Mouse (Mus musculus) forebrain, embryonic 14.5 days (tissue): Measurements from ENCODE around the gene Zcchc4. TPM values are rescaled to one million over a fixed set of nuclear protein-coding genes. Genes with fewer than 3 reads are reported as not detected.

Experiments
- ATAC-seq: fragments of 200-750 bp; cut with Nextera tagmentation; 2 replicates; pipeline ENCODE4 v1.8.0; 2017; ENCODE audit warnings: mild to moderate bottlenecking, moderate library complexity
- DNase-seq: peaks from one replicate; pipeline ENCODE4 v3.0.0-alpha.2; 2015; ENCODE audit warnings: low spot score
- H3K27ac ChIP-seq: fragments of 300-500 bp; sonication (generic); 2 replicates; pipeline ENCODE4 v1.5.1; 2014; ENCODE audit warnings: low read depth, mild to moderate bottlenecking, control low read depth, low read length, moderate library complexity
- H3K27me3 ChIP-seq: fragments of 300-500 bp; sonication (generic); replicated peaks from 2 replicates; pipeline ENCODE4 v1.6.1; 2014; ENCODE audit warnings: low read length, control low read depth, mixed read lengths; ENCODE audit not compliant: control insufficient read depth, insufficient read depth
- H3K36me3 ChIP-seq: fragments of 300-500 bp; sonication (generic); 2 replicates; pipeline ENCODE4 v1.6.1; 2014; ENCODE audit warnings: low read length, control low read depth; ENCODE audit not compliant: control insufficient read depth, insufficient read depth
- H3K4me1 ChIP-seq: fragments of 300-500 bp; sonication (generic); 2 replicates; pipeline ENCODE4 v1.6.1; 2014; ENCODE audit warnings: antibody characterized with exemption, low read length, control low read depth; ENCODE audit not compliant: control insufficient read depth, insufficient read depth
- H3K4me2 ChIP-seq: fragments of 300-500 bp; sonication (generic); 2 replicates; pipeline ENCODE4 v1.6.1; 2014; ENCODE audit warnings: mild to moderate bottlenecking, control low read depth, low read length
- H3K4me3 ChIP-seq: fragments of 300-500 bp; sonication (generic); 2 replicates; pipeline ENCODE4 v1.5.1; 2014; ENCODE audit warnings: low read depth, low read length, control low read depth
- H3K9ac ChIP-seq: fragments of 300-500 bp; sonication (generic); 2 replicates; pipeline ENCODE4 v1.6.1; 2014; ENCODE audit warnings: mild to moderate bottlenecking, low read length, control low read depth, moderate library complexity
- H3K9me3 ChIP-seq: fragments of 300-500 bp; sonication (generic); replicated peaks from 2 replicates; pipeline ENCODE4 v1.6.1; 2016; ENCODE audit warnings: low read length, control low read depth, mixed read lengths; ENCODE audit not compliant: control insufficient read depth
- WGBS: fragments of 180-500 bp; shearing (Covaris S2); extraction: QIAGEN DNeasy Blood & Tissue Kit; methylation state at CpG from one replicate; pipeline ENCODE4 v1.1.7; 2014; 5-methylcytosine and 5-hydroxymethylcytosine counted together
- polyA plus RNA-seq: library from polyadenylated mRNA; unstranded; fragments of >200 nt; fragmentation: Nextera tagmentation; extraction: Ambion mirVana; gene quantifications from 2 replicates; pipeline ENCODE4 v1.2.1, GENCODE M21; 2014

Zcchc4 gene
- polyA plus RNA-seq, 1 experiment from 2014 or later, result 9.8 TPM

- Histone ChIP-seq H3K4me1 (no peaks in the 10 kb centered on the region), H3K4me2 (no peak overlapping the region), H3K36me3 (peaks cover 21% of the 10 kb centered on the region), H3K4me3 (no peak overlapping the region), H3K27me3 (no peaks in the 10 kb centered on the region), H3K9ac (no peak overlapping the region), H3K27ac (no peak overlapping the region), H3K9me3 (no peaks in the 10 kb centered on the region)
- no peak for ATAC-seq
- 94% methylated on average over 14 of the region's 14 CpGs for WGBS
- no peak for DNase-seq
Observed at GRCm38 (mm10) chr5:52811056-52811455, 35.8 kb downstream of the Zcchc4 start.

DNA sequence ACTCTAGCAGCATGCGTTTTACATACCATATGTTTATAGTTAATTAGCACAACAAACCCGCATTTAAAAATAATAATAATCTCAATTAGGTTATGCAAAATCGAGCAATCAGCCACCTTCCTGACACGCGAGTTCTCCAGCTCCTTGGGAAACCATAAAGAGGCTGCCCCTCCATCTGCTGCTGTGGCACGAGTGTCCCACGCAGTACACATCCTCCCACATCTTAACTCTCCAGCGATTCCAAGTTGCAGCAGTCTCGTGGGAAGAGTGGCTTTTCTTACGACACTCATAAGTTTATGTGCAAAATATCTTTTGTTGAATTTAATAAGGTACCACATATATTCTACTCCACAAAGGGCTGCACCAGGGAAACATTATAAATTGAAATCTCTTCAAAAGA, 37.2 kb downstream of the Zcchc4 start:
- Histone ChIP-seq H3K4me3 (no peak overlapping the region), H3K9me3 (no peaks in the 10 kb centered on the region), H3K27me3 (no peaks in the 10 kb centered on the region), H3K4me2 (no peak overlapping the region), H3K27ac (no peak overlapping the region), H3K4me1 (no peaks in the 10 kb centered on the region), H3K36me3 (peaks cover 24% of the 10 kb centered on the region), H3K9ac (no peak overlapping the region)
- DNase-seq, result no peak
- 85% methylated on average over 10 of the region's 10 CpGs for WGBS
- no peak for ATAC-seq

DNA sequence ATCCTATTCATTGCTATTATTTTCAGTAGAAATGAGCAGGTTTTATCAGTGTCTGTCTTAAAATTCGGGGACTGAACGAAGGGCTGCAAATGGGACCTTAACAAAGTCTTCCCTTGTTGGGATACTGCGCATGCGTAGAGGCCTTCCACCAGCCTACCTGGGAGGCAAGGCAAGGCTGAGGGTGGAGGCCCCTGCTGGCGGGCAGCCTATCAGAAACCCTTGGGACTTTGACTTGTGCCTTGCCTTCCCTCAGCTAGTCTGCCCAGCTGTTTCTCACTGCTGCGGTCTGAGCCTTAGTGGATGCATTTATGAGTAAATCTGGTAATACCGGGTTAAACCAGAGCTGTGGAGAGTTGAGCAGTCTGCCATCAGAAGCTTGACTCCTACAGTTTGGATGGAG, 38.1 kb downstream of the Zcchc4 start:
- Histone ChIP-seq H3K4me2 (no peak overlapping the region), H3K4me3 (no peak overlapping the region), H3K9me3 (no peaks in the 10 kb centered on the region), H3K4me1 (no peaks in the 10 kb centered on the region), H3K36me3 (peaks cover 20% of the 10 kb centered on the region), H3K27ac (no peak overlapping the region), H3K27me3 (no peaks in the 10 kb centered on the region), H3K9ac (no peak overlapping the region)
- DNase-seq, result no peak
- WGBS, result 93% methylated on average over 7 of the region's 7 CpGs
- no peak for ATAC-seq

DNA sequence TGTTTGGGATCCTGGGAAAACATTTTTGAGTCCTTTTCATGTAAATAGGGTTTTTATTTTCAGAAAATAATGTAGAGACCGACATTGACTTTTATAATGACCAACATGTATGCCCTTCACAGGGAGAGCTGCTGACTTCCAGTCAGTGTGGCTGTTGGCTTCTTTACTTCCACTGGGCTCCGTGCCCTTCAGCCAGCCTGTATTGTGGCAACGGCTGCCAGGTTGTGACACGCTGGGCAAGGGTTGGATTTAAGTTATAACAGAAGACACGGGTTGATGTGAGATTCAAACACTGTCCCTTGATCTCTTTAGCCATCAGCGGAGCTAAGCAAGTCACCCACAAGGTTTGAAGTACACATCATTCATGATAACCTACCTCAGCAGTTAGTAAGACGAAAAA, 43.5 kb downstream of the Zcchc4 start:
- Histone ChIP-seq H3K4me3 (no peak overlapping the region), H3K36me3 (peaks cover 23% of the 10 kb centered on the region), H3K4me2 (no peak overlapping the region), H3K27me3 (no peaks in the 10 kb centered on the region), H3K27ac (no peak overlapping the region), H3K4me1 (no peaks in the 10 kb centered on the region), H3K9ac (no peak overlapping the region), H3K9me3 (no peaks in the 10 kb centered on the region)
- 95% methylated on average over 7 of the region's 7 CpGs for WGBS
- no peak for ATAC-seq
- no peak for DNase-seq

GRCm38 (mm10) chr5:52821691-52822090, 46.5 kb downstream of the Zcchc4 start:
- no peaks in the 10 kb centered on the region for H3K27me3 ChIP-seq
- H3K9ac ChIP-seq, result no peak overlapping the region
- no peaks in the 10 kb centered on the region for H3K9me3 ChIP-seq
- H3K27ac ChIP-seq, result no peak overlapping the region
- DNase-seq (peak; percentile 78), ATAC-seq (no peak)
- no peak overlapping the region for H3K4me2 ChIP-seq
- 49% methylated on average over 3 of the region's 3 CpGs for WGBS
- H3K4me3 ChIP-seq, result no peak overlapping the region
- peaks cover 17% of the 10 kb centered on the region for H3K36me3 ChIP-seq
- no peaks in the 10 kb centered on the region for H3K4me1 ChIP-seq

- ATAC-seq, result no peak
- Histone ChIP-seq H3K27ac (no peak overlapping the region), H3K27me3 (no peaks in the 10 kb centered on the region), H3K9me3 (no peaks in the 10 kb centered on the region), H3K4me3 (no peak overlapping the region), H3K9ac (no peak overlapping the region), H3K4me2 (no peak overlapping the region), H3K4me1 (no peaks in the 10 kb centered on the region), H3K36me3 (peaks cover 5% of the 10 kb centered on the region; the same call in 1 of the 2 replicates)
- no peak for DNase-seq
- WGBS, result 94% methylated on average over 4 of the region's 4 CpGs
Observed at GRCm38 (mm10) chr5:52827923-52828322, 52.7 kb downstream of the Zcchc4 start.

- Histone ChIP-seq H3K36me3 (peaks cover 15% of the 10 kb centered on the region; the same call in 1 of the 2 replicates), H3K9ac (peak overlapping the region; percentile 63; the same call in 1 of the 2 replicates), H3K27me3 (no peaks in the 10 kb centered on the region), H3K4me2 (peak overlapping the region; percentile 73), H3K27ac (peak overlapping the region; percentile 52; the same call in 1 of the 2 replicates), H3K9me3 (no peaks in the 10 kb centered on the region), H3K4me3 (peak overlapping the region; percentile 60), H3K4me1 (peaks cover 9% of the 10 kb centered on the region)
- no peak for ATAC-seq
- peak; percentile 1 for DNase-seq
Observed at GRCm38 (mm10) chr5:52833005-52833404, 57.8 kb downstream of the Zcchc4 start.

DNA sequence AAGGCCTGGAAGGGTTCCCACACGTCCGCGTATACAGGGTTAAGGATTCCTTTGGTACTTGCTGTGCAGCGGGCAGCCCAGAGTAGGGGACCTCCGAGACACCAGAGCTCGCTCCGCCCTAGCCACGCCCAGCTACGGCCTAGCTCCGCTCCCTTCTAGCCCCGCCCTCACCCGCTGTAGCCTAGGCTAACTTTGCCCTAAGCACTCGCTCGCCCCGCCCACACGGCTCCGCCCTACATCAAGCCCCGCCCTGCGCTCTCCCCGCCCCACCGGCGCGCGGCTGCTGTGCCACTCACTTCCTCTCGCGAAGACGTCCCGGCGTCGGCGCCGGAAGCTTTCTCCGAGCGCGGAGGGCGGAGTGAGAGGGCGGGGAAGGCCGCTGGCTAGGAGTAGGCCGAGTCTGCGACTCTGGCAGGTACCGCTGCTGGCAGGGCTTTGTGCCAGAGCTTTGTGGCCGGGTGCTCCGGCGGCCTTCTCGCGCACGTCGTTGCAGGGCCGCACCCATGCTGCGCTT, 58.6 kb downstream of the Zcchc4 start, which contains the start of gene Anapc4:
Gene Anapc4, plus strand, starts transcription at position 252 of the 514 bp plus-strand sequence.
- Histone ChIP-seq H3K4me3 (peak within 1 kb of the TSS; percentile 60), H3K27me3 (no peaks in the 10 kb centered on the region), H3K4me1 (peaks cover 9% of the 10 kb centered on the region), H3K9ac (peak within 1 kb of the TSS; percentile 93), H3K9me3 (no peaks in the 10 kb centered on the region), H3K4me2 (peak within 1 kb of the TSS; percentile 73), H3K27ac (peak within 1 kb of the TSS; percentile 85), H3K36me3 (peaks cover 17% of the 10 kb centered on the region; the same call in 1 of the 2 replicates)
- ATAC-seq, result peak; percentile 98
- WGBS, result under 1% methylated on average over 50 of the region's 50 CpGs
- peak; percentile 99 for DNase-seq

DNA sequence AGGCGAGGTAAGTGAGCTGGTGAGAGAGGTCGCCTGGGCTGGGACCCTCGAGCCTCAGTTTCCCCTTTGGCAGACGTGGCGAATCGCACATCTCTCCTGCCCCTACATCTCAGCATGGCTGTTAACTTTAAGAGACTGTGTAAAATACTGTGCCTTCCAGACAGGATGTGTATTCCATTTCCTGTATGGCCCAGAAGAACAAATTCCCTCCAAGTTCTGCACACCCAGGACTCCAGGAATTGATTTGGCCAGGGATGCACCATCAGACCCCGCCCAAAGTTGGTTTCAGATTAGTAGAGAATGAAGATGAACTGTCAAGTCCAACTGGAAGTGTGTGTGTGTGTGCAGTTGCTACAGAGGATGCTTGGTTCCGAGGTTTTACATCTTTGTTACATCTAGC, 59.2 kb downstream of the Zcchc4 start:
- Histone ChIP-seq H3K9me3 (no peaks in the 10 kb centered on the region), H3K4me2 (peak overlapping the region; percentile 73), H3K4me3 (peak overlapping the region; percentile 60), H3K27ac (peak overlapping the region; percentile 85), H3K27me3 (no peaks in the 10 kb centered on the region), H3K4me1 (peaks cover 9% of the 10 kb centered on the region), H3K36me3 (peaks cover 17% of the 10 kb centered on the region; the same call in 1 of the 2 replicates), H3K9ac (peak overlapping the region; percentile 93)
- ATAC-seq (no peak), DNase-seq (peak; percentile 10)
- WGBS, result 15% methylated on average over 8 of the region's 8 CpGs
